Mouse (Mus musculus) c-Kit-positive CD71-positive TER-119-negative erythroid progenitor cells, embryonic 14.5 days (primary cell): Measurements from ENCODE around the gene Duox2.

Source experiments
- DNase-seq: peaks from one replicate; pipeline ENCODE4 v3.0.0-alpha.2; 2013; ENCODE audit warnings: low read depth

The Duox2 gene

DNA sequence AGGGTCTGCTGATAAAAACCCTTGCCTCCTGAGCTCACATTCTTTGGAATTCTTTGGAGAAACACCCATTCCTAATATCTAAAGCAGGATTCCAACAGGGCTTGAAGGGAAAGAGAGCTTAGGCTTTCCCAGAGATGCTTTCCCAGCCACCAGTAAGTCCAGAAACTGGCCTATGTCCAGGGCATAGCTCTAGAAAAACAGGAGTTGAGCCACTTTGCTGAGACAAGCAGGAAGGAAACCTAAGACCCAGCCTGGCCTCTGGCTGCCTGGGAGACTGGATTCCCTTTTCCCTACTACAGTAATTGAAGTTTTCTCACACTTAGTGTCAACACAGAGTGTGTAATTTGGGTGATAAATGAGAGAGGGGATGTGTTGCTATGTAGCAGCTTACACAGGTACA, 61.9 kb downstream of the Duox2 start:
- no peak for DNase-seq

DNA sequence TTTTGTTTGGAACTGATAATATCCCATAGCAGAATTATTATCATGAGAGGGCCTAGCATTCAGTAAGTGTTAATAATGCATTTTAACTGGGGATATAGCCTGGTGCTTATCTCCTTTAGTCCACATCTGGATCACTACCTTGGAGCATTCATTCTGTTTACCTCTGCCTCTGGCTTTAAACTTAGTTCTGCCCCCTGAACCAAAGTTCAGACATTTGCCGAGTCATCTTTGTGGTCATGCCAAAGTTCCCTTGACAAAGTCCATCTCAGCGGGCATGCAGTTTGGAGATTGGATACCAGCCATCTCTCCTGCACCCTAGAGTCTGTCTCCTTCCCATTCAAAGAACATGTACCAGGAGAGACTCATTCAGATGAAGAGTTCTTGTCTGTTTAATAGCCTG, 62.8 kb downstream of the Duox2 start:
- DNase-seq = no peak

DNA sequence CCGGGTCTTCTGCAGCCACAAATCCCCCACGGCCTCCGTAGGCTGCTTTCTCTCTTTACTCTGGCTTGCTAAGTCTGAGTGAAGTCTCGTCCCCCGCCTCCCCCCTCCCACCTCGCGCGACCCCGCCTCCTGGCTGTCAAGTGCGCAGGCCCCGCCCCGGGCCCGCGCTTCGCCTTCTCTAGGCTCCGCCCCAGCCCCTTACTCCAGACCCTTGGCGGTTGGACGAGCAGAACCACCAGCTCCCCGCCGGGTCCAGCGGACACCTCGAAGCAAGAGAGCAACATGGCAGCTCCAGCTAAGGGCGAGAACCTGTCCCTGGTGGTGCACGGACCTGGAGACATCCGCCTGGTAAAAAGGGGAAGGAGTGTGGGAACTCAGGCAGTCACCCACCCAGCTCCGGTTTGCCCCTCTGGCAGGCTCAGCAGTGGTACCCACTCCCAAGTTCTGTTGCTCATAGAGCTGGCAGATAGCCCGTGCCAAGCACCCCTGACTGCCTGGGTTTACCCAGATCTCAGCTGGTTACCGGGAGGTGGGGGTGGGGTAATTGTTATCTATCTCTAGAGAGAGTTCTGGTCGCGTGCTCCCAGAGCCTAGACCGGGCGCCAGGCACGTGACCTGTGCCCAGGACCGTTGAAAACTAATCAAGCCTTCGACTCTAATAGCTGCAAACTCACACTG, 63.5 kb downstream of the Duox2 start, which contains the start of gene Sord:
TSS of gene Sord (plus strand) at position 139 of the 678 bp plus-strand sequence.
- peak; percentile 78 for DNase-seq

DNA sequence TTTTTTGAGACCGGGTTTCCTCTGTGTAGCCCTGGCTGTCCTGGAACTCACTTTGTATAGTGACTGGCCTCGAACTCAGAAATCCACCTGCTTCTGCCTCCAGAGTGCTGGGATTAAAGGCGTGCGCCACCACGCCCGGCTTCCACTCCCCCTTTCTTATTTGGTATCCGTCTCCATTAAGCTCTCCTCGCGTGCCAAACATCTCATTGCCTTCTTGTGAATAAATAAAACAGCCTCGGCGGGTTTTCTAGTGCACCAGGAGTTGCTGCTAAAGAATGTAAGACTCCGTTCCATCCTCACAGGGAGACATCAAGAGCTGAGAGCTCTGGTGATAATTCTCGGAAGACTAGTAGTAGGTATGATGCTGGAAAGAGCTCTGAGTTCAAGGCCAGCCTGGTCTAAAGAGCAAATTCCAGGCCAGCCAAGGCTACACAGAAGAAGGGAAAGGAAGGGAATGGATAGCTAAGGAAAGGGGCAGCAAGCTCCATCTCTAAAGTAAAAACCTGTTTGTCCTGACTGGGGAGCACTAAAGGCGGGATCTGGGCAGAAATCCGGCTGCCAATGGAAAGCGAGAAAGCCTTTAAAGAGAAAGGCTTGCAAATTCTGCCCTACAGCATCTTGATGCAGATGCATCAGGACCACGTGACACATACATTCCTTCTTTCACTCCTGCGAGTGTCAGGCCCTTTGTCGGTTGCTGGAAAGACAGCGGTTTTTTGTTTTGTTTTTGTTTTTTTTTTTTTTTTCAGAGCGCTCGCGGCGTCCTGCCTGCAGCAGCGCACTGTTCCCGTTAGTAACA, 64.3 kb downstream of the Duox2 start:
- DNase-seq = peak; percentile 50

DNA sequence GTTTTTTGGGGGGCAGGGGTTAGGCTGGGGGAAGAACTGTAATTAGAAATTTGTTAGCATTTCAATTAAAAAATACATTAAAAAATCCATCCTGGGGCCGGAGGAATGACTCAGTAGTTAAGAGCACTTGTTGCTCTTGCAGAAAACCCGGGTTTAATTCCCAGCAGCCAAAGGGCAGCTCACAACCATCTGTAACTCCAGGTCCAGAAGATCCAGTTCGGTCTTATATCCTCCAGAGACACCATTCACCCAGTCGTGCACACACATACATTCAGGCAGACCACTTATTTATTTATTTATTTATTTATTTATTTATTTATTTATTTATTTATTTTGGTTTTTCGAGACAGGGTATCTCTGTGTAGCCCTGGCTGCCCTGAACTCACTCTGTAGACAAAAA, 64.9 kb downstream of the Duox2 start:
- no peak for DNase-seq

DNA sequence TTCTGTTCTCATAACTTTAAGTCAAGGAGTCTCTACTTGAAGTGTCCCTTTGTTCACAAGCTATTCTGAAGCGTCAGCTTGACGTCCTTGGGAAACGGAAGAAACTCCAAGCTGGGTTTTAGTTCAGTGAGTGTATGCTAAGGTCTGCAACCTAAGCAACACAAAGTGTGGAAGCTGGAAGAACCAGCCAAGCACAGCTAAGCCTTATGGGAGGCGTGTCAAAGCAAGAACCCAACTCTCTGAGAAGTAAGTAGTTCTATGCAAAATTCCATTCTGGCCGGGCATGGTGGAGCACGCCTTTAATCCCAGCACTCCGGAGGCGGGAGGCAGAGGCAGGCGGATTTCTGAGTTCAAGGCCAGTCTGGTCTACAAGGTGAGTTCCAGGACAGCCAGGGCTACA, 66.6 kb downstream of the Duox2 start:
- no peak for DNase-seq

DNA sequence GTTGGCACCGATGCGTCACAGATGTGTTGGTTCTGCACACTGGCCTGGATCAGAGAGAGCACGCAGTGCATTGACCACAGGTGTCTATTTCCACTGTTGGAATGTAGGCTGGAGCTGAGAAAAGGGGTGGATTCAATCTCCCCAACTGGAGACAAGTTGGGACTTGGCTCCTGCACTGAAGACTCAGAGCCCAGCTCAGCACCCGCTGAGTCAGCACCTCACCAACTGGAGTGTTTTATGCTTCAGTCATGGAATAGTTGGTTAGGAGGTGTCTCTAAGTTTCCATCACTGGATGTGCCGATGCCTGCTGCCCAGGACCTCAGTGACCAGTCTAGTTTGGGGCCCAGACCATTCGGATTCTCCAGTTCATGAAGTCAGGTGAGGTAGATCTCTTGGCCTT, 67.9 kb downstream of the Duox2 start:
- no peak for DNase-seq
